Mouse (Mus musculus) midbrain, embryonic 14.5 days (tissue): ENCODE results near the gene Phf3. TPM values are rescaled to one million over a fixed set of nuclear protein-coding genes. Genes with fewer than 3 reads are reported as not detected.
"Not testable (repeated sequence)": the region's sequence is repeated elsewhere in the genome, so short reads cannot be mapped to it uniquely, and the experiment has no call there.

Experiments
- ATAC-seq: fragments of 200-750 bp; cut with Nextera tagmentation; 2 replicates; pipeline ENCODE4 v1.8.0; 2017; ENCODE audit warnings: moderate number of reproducible peaks, moderate library complexity; ENCODE audit not compliant: low FRiP score, low TSS enrichment
- DNase-seq: peaks from one replicate; pipeline ENCODE4 v3.0.0-alpha.2; 2015
- H3K27ac ChIP-seq: fragments of 300-500 bp; sonication (generic); replicated peaks from 2 replicates; pipeline ENCODE4 v1.5.1; 2014; ENCODE audit warnings: mild to moderate bottlenecking, low read depth, low read length, moderate library complexity
- H3K27me3 ChIP-seq: fragments of 300-500 bp; sonication (generic); 2 replicates; pipeline ENCODE4 v1.6.1; 2014; ENCODE audit warnings: low read length, control low read depth, mixed read lengths; ENCODE audit not compliant: control insufficient read depth, insufficient read depth
- H3K36me3 ChIP-seq: fragments of 300-500 bp; sonication (generic); 2 replicates; pipeline ENCODE4 v1.6.1; 2014; ENCODE audit warnings: low read length, control low read depth; ENCODE audit not compliant: control insufficient read depth, insufficient read depth
- H3K4me1 ChIP-seq: fragments of 300-500 bp; sonication (generic); 2 replicates; pipeline ENCODE4 v1.6.1; 2014; ENCODE audit warnings: mild to moderate bottlenecking, antibody characterized with exemption, low read length, control low read depth; ENCODE audit not compliant: control insufficient read depth, insufficient read depth
- H3K4me2 ChIP-seq: fragments of 300-500 bp; sonication (generic); 2 replicates; pipeline ENCODE4 v1.6.1; 2014; ENCODE audit warnings: mild to moderate bottlenecking, low read length, moderate library complexity
- H3K4me3 ChIP-seq: fragments of 300-500 bp; sonication (generic); replicated peaks from 2 replicates; pipeline ENCODE4 v1.5.1; 2014; ENCODE audit warnings: low read depth, low read length
- H3K9ac ChIP-seq: fragments of 300-500 bp; sonication (generic); replicated peaks from 2 replicates; pipeline ENCODE4 v1.6.1; 2014; ENCODE audit warnings: mild to moderate bottlenecking, low read length, moderate library complexity
- H3K9me3 ChIP-seq: fragments of 300-500 bp; sonication (generic); 2 replicates; pipeline ENCODE4 v1.6.1; 2016; ENCODE audit warnings: low read length, control low read depth, mixed read lengths; ENCODE audit not compliant: control insufficient read depth
- WGBS: fragments of 180-500 bp; shearing (Covaris S2); extraction: QIAGEN DNeasy Blood & Tissue Kit; methylation state at CpG from one replicate; pipeline ENCODE4 v1.1.7; 2014; 5-methylcytosine and 5-hydroxymethylcytosine counted together
- polyA plus RNA-seq: library from polyadenylated mRNA; unstranded; fragments of >200 nt; fragmentation: Nextera tagmentation; extraction: Ambion mirVana; gene quantifications from 2 replicates; pipeline ENCODE4 v1.2.1, GENCODE M21; 2014

Gene Phf3
- polyA plus RNA-seq, 1 experiment from 2014 or later = 59.1 TPM

GRCm38 (mm10) chr1:30883806-30884205, 10.1 kb upstream of the Phf3 start:
- H3K9me3 ChIP-seq, H3K9ac ChIP-seq, DNase-seq, H3K27ac ChIP-seq, ATAC-seq, H3K27me3 ChIP-seq, H3K36me3 ChIP-seq, H3K4me1 ChIP-seq, H3K4me2 ChIP-seq, H3K4me3 ChIP-seq: not testable (repeated sequence)
- WGBS = 100% methylated on average over 1 of the region's 1 CpGs

- H3K27ac ChIP-seq = no peak overlapping the region
- DNase-seq (no peak), ATAC-seq (no peak)
- no peak overlapping the region for H3K4me2 ChIP-seq
- H3K9me3 ChIP-seq = no peaks in the 10 kb centered on the region
- H3K4me3 ChIP-seq = no peak overlapping the region
- no peaks in the 10 kb centered on the region for H3K27me3 ChIP-seq
- H3K4me1 ChIP-seq = peaks cover 10% of the 10 kb centered on the region
- no peak overlapping the region for H3K9ac ChIP-seq
- H3K36me3 ChIP-seq = no peaks in the 10 kb centered on the region
Measured at GRCm38 (mm10) chr1:30875746-30876145, 2.0 kb upstream of the Phf3 start.

- Histone ChIP-seq H3K9me3 (no peaks in the 10 kb centered on the region), H3K36me3 (no peaks in the 10 kb centered on the region), H3K4me2 (peak overlapping the region; percentile 62), H3K27ac (peak overlapping the region; percentile 99), H3K27me3 (no peaks in the 10 kb centered on the region), H3K4me3 (peak overlapping the region; percentile 83), H3K9ac (peak overlapping the region; percentile 93), H3K4me1 (peaks cover 10% of the 10 kb centered on the region)
- DNase-seq = no peak
- no peak for ATAC-seq
- WGBS = 55% methylated on average over 15 of the region's 15 CpGs
Measured at GRCm38 (mm10) chr1:30874261-30875131, 775 bp upstream of the Phf3 start.

GRCm38 (mm10) chr1:30872836-30873540, 733 bp downstream of the Phf3 start:
- ATAC-seq (peak; percentile 76), DNase-seq (no peak)
- H3K27ac ChIP-seq = peak overlapping the region; percentile 99
- peak overlapping the region; percentile 93 for H3K9ac ChIP-seq
- H3K4me1 ChIP-seq = peaks cover 10% of the 10 kb centered on the region
- peak overlapping the region; percentile 62 for H3K4me2 ChIP-seq
- H3K9me3 ChIP-seq = no peaks in the 10 kb centered on the region
- H3K27me3 ChIP-seq = no peaks in the 10 kb centered on the region
- H3K4me3 ChIP-seq = peak overlapping the region; percentile 83
- no peaks in the 10 kb centered on the region for H3K36me3 ChIP-seq
- WGBS = under 1% methylated on average over 79 of the region's 79 CpGs

GRCm38 (mm10) chr1:30867786-30868185, 5.9 kb downstream of the Phf3 start:
- Histone ChIP-seq H3K9me3 (no peaks in the 10 kb centered on the region), H3K4me3 (no peak overlapping the region), H3K4me1 (peaks cover 10% of the 10 kb centered on the region), H3K36me3 (no peaks in the 10 kb centered on the region), H3K9ac (no peak overlapping the region), H3K4me2 (no peak overlapping the region), H3K27ac (no peak overlapping the region), H3K27me3 (no peaks in the 10 kb centered on the region)
- ATAC-seq (no peak), DNase-seq (no peak)
- WGBS = 89% methylated on average over 4 of the region's 4 CpGs

- H3K4me3 ChIP-seq = no peak overlapping the region
- no peaks in the 10 kb centered on the region for H3K36me3 ChIP-seq
- H3K4me1 ChIP-seq = no peaks in the 10 kb centered on the region
- 87% methylated on average over 3 of the region's 3 CpGs for WGBS
- no peak overlapping the region for H3K27ac ChIP-seq
- no peak overlapping the region for H3K4me2 ChIP-seq
- no peaks in the 10 kb centered on the region for H3K9me3 ChIP-seq
- no peak overlapping the region for H3K9ac ChIP-seq
- ATAC-seq (no peak), DNase-seq (no peak)
- H3K27me3 ChIP-seq = no peaks in the 10 kb centered on the region
Measured at GRCm38 (mm10) chr1:30852518-30852917, 21.2 kb downstream of the Phf3 start.

- no peak for DNase-seq
- over 99% methylated on average over 3 of the region's 3 CpGs for WGBS
- H3K27ac ChIP-seq = no peak overlapping the region
- ATAC-seq = no peak
- H3K4me2 ChIP-seq = no peak overlapping the region
- no peak overlapping the region for H3K4me3 ChIP-seq
- H3K9ac ChIP-seq = no peak overlapping the region
- no peaks in the 10 kb centered on the region for H3K9me3 ChIP-seq
- H3K36me3 ChIP-seq = no peaks in the 10 kb centered on the region
- H3K27me3 ChIP-seq = no peaks in the 10 kb centered on the region
- no peaks in the 10 kb centered on the region for H3K4me1 ChIP-seq
Measured at GRCm38 (mm10) chr1:30851920-30852319, 21.8 kb downstream of the Phf3 start.

- no peaks in the 10 kb centered on the region for H3K36me3 ChIP-seq
Measured at GRCm38 (mm10) chr1:30850906-30851305, 22.8 kb downstream of the Phf3 start.

More at GRCm38 (mm10) chr1:30850906-30851305, 22.8 kb downstream of the Phf3 start:
- H3K27ac ChIP-seq = no peak overlapping the region
- WGBS = 96% methylated on average over 2 of the region's 2 CpGs
- ATAC-seq (no peak), DNase-seq (no peak)
- H3K9me3 ChIP-seq = no peaks in the 10 kb centered on the region
- no peak overlapping the region for H3K9ac ChIP-seq
- no peak overlapping the region for H3K4me2 ChIP-seq
- no peaks in the 10 kb centered on the region for H3K4me1 ChIP-seq
- no peak overlapping the region for H3K4me3 ChIP-seq
- H3K27me3 ChIP-seq = no peaks in the 10 kb centered on the region
